Mouse (Mus musculus): Measurements from ENCODE around the gene Cct2. TPM values are rescaled to one million over a fixed set of nuclear protein-coding genes. Genes with fewer than 3 reads are reported as not detected.
"Not testable (repeated sequence)": the region's sequence is repeated elsewhere in the genome, so short reads cannot be mapped to it uniquely, and the experiment has no call there.

Gene Cct2
- polyA plus RNA-seq, 1 experiment = 135 TPM

GRCm38 (mm10) chr10:117055668-117056067 lies 7.9 kb downstream of the Cct2 start:
- H3K4me3 ChIP-seq (ENCODE audit: control insufficient read depth, low read depth, low read length) = no peak overlapping the region
- no peaks in the 10 kb centered on the region for H3K4me1 ChIP-seq (ENCODE audit: control insufficient read depth, insufficient read depth, low read length)
- H3K27ac ChIP-seq (ENCODE audit: control insufficient read depth, insufficient read depth, low read depth, low read length) = no peak overlapping the region
- H3K36me3 ChIP-seq (ENCODE audit: control insufficient read depth, insufficient read depth, low read length) = peaks cover 8% of the 10 kb centered on the region
- no peak for TF ChIP-seq CTCF (IDR thresholded peaks at IDR 0.05; ENCODE audit: control insufficient read depth, insufficient read depth, insufficient replicate concordance, low read depth, low read length)
- TF ChIP-seq POLR2A (IDR thresholded peaks at IDR 0.05; ENCODE audit: control insufficient read depth, low read depth, low read length) = no peak
- no peaks in the 10 kb centered on the region for H3K27me3 ChIP-seq (ENCODE audit: control insufficient read depth, insufficient read depth, low read length)

GRCm38 (mm10) chr10:117049961-117050597 lies 13.5 kb downstream of the Cct2 start:
- Histone ChIP-seq H3K4me1 (ENCODE audit: control insufficient read depth, insufficient read depth, low read length) (peaks cover 14% of the 10 kb centered on the region), H3K27ac (ENCODE audit: control insufficient read depth, insufficient read depth, low read depth, low read length) (no peak overlapping the region), H3K36me3 (ENCODE audit: control insufficient read depth, insufficient read depth, low read length) (peaks cover 4% of the 10 kb centered on the region), H3K4me3 (ENCODE audit: control insufficient read depth, low read depth, low read length) (no peak overlapping the region), H3K27me3 (ENCODE audit: control insufficient read depth, insufficient read depth, low read length) (no peaks in the 10 kb centered on the region)
- TF ChIP-seq POLR2A (IDR thresholded peaks at IDR 0.05; ENCODE audit: control insufficient read depth, low read depth, low read length) = no peak
- no peak for TF ChIP-seq CTCF (IDR thresholded peaks at IDR 0.05; ENCODE audit: control insufficient read depth, insufficient read depth, insufficient replicate concordance, low read depth, low read length)

DNA sequence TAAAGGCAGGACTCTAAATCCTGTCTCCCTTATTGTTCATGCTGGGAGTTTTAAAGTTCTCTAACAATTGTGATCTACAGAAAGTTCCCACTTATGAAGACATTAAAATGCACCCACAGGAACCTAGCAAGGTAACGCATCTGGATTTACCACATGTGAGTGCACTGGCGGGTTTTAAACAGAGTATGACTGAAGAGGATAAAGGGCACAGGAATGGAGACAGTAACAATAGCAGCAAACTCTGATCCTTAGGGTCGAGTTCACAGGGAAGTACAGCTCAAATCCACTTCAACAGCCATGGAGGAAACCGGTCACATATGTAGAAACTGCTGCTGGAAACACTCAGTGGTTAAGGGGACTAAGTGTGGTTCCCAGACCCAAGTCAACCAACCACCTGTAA lies 14.4 kb downstream of the Cct2 start:
- H3K36me3 ChIP-seq (ENCODE audit: control insufficient read depth, insufficient read depth, low read length) = peaks cover 3% of the 10 kb centered on the region
- no peak overlapping the region for H3K4me3 ChIP-seq (ENCODE audit: control insufficient read depth, low read depth, low read length)
- peaks cover 15% of the 10 kb centered on the region for H3K4me1 ChIP-seq (ENCODE audit: control insufficient read depth, insufficient read depth, low read length)
- TF ChIP-seq POLR2A (IDR thresholded peaks at IDR 0.05; ENCODE audit: control insufficient read depth, low read depth, low read length) = no peak
- TF ChIP-seq CTCF (IDR thresholded peaks at IDR 0.05; ENCODE audit: control insufficient read depth, insufficient read depth, insufficient replicate concordance, low read depth, low read length) = no peak
- H3K27ac ChIP-seq (ENCODE audit: control insufficient read depth, insufficient read depth, low read depth, low read length) = no peak overlapping the region
- H3K27me3 ChIP-seq (ENCODE audit: control insufficient read depth, insufficient read depth, low read length) = no peaks in the 10 kb centered on the region

DNA sequence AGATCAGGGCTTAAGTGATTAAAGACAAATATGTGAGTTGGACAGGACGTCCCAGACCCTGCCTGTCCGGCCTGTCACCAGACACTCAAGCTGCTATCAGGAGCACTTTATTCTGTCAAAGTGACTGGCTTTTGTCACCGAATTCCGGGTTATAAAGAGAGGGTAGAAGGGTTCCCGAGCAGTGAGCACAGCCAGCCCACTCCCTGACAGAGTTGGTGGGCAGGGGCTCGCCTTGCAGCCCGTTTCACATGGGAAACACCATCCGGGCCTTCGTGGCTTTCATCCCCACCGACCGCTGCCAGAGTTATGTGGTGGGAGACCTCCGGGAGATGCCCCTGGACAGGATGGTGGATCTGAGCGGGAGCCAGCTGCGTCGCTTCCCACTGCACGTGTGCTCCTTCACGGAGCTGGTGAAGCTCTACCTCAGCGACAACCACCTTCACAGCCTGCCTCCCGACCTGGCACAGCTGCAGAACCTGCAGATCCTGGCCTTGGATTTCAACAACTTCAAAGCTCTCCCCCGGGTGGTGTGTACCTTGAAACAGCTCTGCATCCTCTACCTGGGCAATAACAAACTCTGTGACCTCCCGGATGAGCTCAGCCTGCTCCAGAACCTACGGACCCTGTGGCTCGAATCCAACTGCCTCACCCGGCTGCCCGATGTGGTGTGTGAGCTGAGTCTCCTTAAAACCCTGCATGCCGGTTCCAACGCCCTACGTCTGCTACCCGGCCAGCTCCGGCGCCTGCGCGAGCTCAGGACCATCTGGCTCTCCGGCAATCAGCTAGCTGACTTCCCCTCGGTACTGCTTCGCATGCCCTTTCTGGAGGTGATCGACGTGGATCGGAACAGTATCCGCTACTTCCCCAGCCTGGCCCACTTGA lies 18.2 kb downstream of the Cct2 start, which contains the start of gene Lrrc10:
Lrrc10 (plus strand) TSS at position 167 of the 882 bp plus-strand sequence.
- peak within 1 kb of the TSS; percentile 27 for H3K4me3 ChIP-seq (ENCODE audit: control insufficient read depth, low read depth, low read length)
- no peaks in the 10 kb centered on the region for H3K27me3 ChIP-seq (ENCODE audit: control insufficient read depth, insufficient read depth, low read length)
- no peak within 1 kb of the TSS for H3K27ac ChIP-seq (ENCODE audit: control insufficient read depth, insufficient read depth, low read depth, low read length)

GRCm38 (mm10) chr10:117043497-117044166 lies 20.0 kb downstream of the Cct2 start:
- H3K4me1 ChIP-seq (ENCODE audit: control insufficient read depth, insufficient read depth, low read length) = peaks cover 17% of the 10 kb centered on the region
- not testable (repeated sequence) for H3K4me3 ChIP-seq (ENCODE audit: control insufficient read depth, low read depth, low read length); H3K27me3 ChIP-seq (ENCODE audit: control insufficient read depth, insufficient read depth, low read length); H3K36me3 ChIP-seq (ENCODE audit: control insufficient read depth, insufficient read depth, low read length); H3K27ac ChIP-seq (ENCODE audit: control insufficient read depth, insufficient read depth, low read depth, low read length)

More for the DNA sequence above, 18.2 kb downstream of the Cct2 start, which contains the start of gene Lrrc10:
- peaks cover 17% of the 10 kb centered on the region for H3K4me1 ChIP-seq (ENCODE audit: control insufficient read depth, insufficient read depth, low read length)
- TF ChIP-seq CTCF (IDR thresholded peaks at IDR 0.05; ENCODE audit: control insufficient read depth, insufficient read depth, insufficient replicate concordance, low read depth, low read length) = no peak
- TF ChIP-seq POLR2A (IDR thresholded peaks at IDR 0.05; ENCODE audit: control insufficient read depth, low read depth, low read length) = no peak
- H3K36me3 ChIP-seq (ENCODE audit: control insufficient read depth, insufficient read depth, low read length) = no peaks in the 10 kb centered on the region; the same call in 1 of the 2 replicates

GRCm38 (mm10) chr10:117042295-117042694 lies 21.3 kb downstream of the Cct2 start:
- H3K4me3 ChIP-seq (ENCODE audit: control insufficient read depth, low read depth, low read length) = no peak overlapping the region
- H3K27ac ChIP-seq (ENCODE audit: control insufficient read depth, insufficient read depth, low read depth, low read length) = no peak overlapping the region
- no peaks in the 10 kb centered on the region for H3K36me3 ChIP-seq (ENCODE audit: control insufficient read depth, insufficient read depth, low read length)
- H3K4me1 ChIP-seq (ENCODE audit: control insufficient read depth, insufficient read depth, low read length) = peaks cover 17% of the 10 kb centered on the region
- H3K27me3 ChIP-seq (ENCODE audit: control insufficient read depth, insufficient read depth, low read length) = no peaks in the 10 kb centered on the region
- TF ChIP-seq POLR2A (IDR thresholded peaks at IDR 0.05; ENCODE audit: control insufficient read depth, low read depth, low read length) = no peak
- no peak for TF ChIP-seq CTCF (IDR thresholded peaks at IDR 0.05; ENCODE audit: control insufficient read depth, insufficient read depth, insufficient replicate concordance, low read depth, low read length)

DNA sequence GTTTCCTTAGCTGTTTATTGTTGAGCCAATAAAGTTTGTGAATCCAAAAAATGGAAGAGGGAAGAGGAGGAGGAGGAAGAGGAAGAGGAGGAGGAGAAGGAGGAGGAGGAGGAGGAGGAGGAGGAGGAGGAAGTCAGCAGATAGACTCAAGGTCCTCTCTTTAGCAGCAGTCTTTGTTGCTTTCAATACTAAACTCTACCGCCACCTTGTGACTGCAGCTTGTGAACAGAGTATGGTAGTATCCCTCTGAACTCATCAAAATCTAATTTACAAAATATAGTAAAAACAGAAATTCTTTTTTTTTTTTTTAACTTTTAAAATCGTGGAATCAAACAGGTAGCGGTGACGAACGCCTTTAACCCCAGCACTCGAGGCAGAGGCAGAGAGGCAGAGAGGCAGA lies 23.3 kb downstream of the Cct2 start:
- no peak for TF ChIP-seq POLR2A (IDR thresholded peaks at IDR 0.05; ENCODE audit: control insufficient read depth, low read depth, low read length)
- TF ChIP-seq CTCF (IDR thresholded peaks at IDR 0.05; ENCODE audit: control insufficient read depth, insufficient read depth, insufficient replicate concordance, low read depth, low read length) = no peak
- Histone ChIP-seq H3K36me3 (ENCODE audit: control insufficient read depth, insufficient read depth, low read length) (no peaks in the 10 kb centered on the region), H3K4me3 (ENCODE audit: control insufficient read depth, low read depth, low read length) (no peak overlapping the region), H3K27me3 (ENCODE audit: control insufficient read depth, insufficient read depth, low read length) (no peaks in the 10 kb centered on the region), H3K4me1 (ENCODE audit: control insufficient read depth, insufficient read depth, low read length) (peaks cover 6% of the 10 kb centered on the region), H3K27ac (ENCODE audit: control insufficient read depth, insufficient read depth, low read depth, low read length) (no peak overlapping the region)
